Mouse (Mus musculus) kidney, adult 2 months (tissue): Measurements from ENCODE around the gene Zc3h12c.

Experiments used
- CTCF ChIP-seq: fragments of 200-500 bp; conservative IDR thresholded peaks from 2 replicates; pipeline ENCODE4 v1.5.1; 2011; ENCODE audit warnings: low read depth, mild to moderate bottlenecking, control low read depth, low read length, moderate library complexity, mixed read lengths; ENCODE audit not compliant: insufficient read depth, insufficient read length
- POLR2A ChIP-seq: fragments of 200-500 bp; IDR thresholded peaks from one replicate; pipeline ENCODE4 v1.6.1; 2011; ENCODE audit warnings: low read depth, low read length, control low read depth

DNA sequence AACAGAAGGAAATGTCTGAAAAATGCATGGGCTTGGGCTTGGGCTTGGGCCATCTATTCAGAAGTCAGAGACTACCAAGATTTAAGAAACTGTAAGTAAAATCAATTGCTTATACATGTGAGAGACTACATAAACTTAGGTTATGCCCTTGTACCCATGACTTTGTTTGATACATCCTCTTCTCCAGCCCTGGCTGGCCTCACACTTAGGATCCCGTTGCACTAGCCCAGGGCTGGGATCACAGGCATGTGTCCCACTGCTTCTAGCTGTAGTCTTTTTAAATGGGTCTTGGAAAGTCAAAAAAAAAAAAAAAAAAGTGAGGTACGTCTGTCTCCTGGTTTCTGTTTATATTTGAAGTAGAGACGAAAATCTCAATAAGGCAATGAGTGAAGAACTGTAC, 1.3 kb downstream of the Zc3h12c start:
- TF ChIP-seq CTCF (no peak), POLR2A (no peak)
